Mouse (Mus musculus) embryo, embryonic 10.5 days (tissue): ENCODE measurements around the gene Dtx2.

Experiments
- DNase-seq: peaks from one replicate; pipeline ENCODE4 v3.0.0-alpha.2; 2015; ENCODE audit warnings: low spot score

The Dtx2 gene

DNA sequence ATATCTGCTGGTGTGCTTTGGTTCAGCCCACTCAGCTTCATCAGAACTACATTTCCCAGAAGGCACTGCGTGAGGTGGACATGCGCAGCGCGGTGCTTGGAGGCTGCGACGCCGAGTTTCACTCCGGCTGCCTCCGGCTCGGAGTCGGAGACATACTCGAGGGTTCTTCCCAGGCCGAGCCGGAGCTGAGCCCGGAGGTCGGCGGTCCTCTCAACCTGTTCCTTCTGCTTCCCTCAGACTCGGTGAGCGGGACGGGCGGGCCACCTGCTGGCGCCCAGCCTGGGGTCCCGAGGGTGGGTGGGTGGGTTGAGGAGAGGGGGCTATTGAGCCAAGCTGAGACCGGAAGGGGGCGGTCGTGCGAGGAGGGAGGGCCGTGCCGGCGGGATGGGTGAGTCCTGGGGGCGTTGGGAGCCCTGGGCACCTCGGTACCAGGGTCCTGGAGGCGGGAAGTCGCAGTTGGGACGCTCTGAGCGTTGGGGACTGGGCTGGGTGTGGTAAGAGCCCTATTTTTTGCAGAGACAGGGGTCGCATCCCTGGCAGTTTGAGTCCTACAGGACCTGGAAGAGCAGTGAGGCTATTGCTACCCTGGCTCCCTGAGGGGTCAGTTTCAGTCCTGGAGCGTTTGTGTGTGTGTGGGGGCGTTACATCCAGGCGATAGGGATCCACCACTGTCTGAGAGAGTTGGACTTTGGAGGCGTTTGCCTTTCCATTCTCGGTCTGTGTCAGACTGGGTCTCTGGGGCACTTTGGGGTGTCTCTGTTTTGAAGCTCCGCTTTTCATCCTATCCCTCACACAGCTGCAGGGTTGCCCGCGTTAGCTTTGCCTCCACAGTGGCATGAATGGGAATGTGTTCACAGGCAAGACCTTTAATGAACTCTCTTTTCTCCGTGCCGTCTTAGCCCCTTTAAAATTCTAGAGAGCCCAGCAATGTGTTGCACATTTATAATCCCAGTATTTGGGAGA lies at the start of gene Dtx2:
Gene Dtx2 (plus strand): TSS at position 76 of the 963 bp plus-strand sequence.
- DNase-seq = peak; percentile 95

- DNase-seq = no peak
Observed at GRCm38 (mm10) chr5:135945916-135946408, 48.6 kb upstream of the Dtx2 start.

- DNase-seq = no peak
Observed at GRCm38 (mm10) chr5:135946621-135947020, 48.0 kb upstream of the Dtx2 start.

- no peak for DNase-seq
Observed at GRCm38 (mm10) chr5:135950710-135951412, 43.7 kb upstream of the Dtx2 start.

- DNase-seq = no peak
Observed at GRCm38 (mm10) chr5:135951660-135952059, 42.9 kb upstream of the Dtx2 start.

- DNase-seq = no peak
Observed at GRCm38 (mm10) chr5:135952830-135953229, 41.8 kb upstream of the Dtx2 start.

DNA sequence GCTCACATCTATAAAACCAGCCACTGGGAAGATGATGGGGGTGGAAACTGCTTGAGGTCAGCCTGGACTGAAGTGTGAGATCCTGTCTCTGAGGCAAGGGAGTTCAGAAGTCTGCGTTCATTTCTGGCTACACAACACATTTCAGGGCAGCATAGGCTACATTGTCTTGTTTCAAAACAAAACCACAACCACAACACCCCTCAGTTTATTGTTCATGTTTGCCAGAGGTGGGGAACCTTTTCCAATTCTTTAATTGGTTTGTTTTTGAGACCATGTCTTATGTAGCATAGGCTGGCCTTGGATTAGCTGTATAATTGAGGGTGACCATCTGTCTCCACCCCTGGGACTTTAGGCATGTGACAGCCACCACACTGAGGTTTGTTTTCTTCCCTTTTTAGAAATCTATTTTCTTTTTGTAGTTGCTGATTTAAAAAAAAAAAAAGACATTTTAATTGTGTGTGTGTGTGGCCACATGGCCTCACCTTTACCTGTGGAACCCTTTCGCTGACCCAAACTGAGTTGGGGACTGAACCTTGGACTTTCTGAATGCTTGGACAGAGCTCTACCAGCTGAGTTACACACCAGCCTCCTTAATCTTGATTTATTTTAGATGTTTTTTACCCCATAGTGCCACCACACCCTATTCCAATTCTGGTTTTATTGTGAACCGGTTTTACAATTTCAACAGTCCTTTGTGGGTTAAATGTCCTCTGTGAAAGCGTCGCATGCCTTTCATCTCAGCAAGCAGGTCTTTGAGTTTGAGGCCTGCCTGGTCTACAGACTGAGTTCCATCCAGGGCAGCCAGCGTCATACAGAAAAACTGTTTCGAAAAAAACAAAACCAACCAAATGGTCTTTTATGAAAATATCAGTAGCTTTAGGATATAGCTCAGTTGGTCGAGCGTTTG lies 38.0 kb upstream of the Dtx2 start:
- DNase-seq = peak; percentile 22

DNA sequence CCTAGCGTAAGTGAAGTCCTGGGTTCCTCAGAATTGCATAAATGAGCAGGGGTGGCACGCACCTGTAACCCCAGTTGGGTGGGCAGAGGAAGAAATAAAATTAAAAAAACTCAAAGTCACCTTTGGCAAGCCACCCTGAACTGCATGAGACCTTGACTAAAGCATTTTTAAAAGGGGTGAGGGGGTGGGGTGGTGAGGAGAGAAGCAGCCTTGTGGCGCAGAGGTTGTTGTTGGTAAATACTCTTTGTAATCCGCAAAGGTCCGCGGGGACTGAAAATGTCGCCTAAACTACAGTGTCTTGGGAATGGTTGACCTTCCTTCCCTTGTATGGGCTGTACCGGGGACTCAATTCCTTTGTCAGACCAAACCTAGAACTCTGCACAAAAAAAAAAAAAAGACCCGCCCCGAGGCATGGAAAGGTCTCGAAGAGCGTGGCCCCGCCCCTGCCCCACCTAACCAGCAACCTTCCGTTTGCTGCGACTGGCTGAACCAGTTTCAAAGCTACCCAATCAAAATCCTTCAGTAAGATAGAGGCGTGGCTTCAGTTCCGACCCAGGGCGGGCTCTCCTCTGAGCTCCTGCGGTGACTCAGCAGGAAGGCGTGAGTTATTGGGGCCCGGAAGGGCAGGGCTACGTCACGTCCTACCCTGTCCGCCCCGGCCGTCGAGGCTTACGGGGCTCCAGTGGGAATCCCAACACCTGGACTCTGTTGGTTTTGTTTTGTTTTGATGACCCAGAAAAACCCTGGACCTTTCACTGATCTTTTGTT lies 37.2 kb upstream of the Dtx2 start:
- peak; percentile 99 for DNase-seq

DNA sequence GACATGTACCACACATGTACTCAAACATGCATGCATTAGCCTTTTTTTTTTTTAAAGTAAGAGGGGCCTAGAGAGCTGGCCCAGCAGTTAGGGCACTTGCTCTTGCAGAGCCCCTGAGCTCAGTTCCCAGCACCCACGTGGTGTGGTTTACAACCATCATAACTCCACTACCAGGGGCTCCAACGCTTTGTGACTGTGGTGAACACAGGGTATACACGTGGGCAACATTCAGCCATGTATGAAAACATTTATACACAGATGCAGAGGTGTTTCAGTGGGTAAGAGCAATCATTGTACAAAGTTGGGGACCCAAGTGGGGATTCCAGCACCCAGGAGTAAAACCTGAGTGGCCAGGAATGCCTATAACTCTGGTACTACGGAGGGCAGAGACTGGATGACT lies 36.2 kb upstream of the Dtx2 start:
- DNase-seq = no peak

DNA sequence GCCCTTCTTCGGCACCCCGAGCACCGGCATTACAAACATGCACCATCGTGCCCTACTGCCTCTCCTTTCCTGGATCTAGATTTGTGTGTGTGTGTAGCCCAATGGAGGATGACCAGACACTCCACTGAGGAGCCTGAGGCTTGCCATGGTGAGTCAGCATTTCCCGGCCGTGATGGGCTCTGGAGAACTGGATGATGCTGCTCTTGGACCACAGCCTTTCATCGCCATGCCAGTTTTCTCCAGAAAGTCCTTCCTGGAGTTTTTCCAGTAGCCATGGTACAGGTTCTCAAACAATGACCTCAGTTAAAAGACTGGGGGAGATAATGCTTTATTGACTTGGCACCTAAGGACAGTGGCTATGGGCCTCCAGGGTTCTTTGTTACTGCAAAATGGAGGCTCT lies 34.7 kb upstream of the Dtx2 start:
- no peak for DNase-seq

DNA sequence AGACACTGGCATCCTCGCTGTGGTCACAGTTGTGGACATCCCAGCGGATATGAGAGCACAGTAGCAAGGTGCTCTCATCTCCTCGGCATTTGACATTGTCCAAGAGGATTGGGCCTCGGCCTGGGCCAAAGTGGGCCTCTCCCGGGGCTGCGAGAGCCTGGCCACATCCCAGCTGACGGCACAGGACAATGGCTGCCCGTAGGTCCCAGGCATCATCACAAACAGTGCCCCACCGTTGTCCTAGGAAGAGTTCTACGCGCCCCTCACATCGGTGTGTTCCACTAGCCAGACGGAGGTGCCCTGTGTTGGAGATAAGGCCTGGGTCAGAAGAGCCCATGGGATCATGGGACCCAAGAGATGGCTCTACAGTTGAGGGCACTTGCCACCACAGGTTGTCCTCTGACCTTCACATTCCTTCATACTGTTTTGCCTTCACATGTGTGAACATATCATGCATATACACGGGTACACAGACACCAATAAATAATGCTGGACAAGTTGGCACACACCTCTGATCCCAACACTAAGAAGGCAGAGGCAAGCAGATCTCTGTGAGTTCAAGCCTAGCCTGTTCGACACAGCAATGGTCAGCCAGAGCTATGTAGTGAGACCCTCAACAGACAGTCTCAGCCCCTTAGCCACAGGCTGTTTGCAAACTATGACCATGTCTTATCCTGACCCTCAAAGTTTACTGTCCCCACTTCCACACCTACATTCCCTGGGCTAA lies 33.5 kb upstream of the Dtx2 start:
- DNase-seq = no peak

- no peak for DNase-seq
Observed at GRCm38 (mm10) chr5:135962125-135962491, 32.5 kb upstream of the Dtx2 start.

GRCm38 (mm10) chr5:135962492-135963279 lies 31.9 kb upstream of the Dtx2 start:
- peak; percentile 99 for DNase-seq

- peak; percentile 41 for DNase-seq
Observed at GRCm38 (mm10) chr5:135963280-135963627, 31.3 kb upstream of the Dtx2 start.

DNA sequence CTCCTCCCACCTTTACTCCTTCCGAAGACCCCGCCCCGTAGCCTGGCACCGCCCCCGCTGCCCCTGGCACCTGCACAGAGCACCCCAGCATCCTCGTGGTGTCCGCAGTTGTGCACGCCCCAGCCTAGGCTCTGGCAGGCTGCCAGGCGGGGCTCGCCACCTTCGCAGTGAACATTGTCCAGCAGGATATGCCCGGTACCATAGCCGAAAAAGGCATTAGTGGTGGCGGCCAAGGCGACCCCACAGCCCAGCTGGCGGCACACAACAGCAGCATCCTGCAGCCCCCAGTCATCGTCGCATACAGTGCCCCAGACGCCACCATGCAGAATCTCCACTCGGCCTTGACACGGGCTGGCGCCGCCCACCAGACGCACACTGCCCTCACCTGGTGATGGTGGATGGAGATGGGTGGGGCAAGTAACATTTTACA lies 29.1 kb upstream of the Dtx2 start:
- DNase-seq = no peak

DNA sequence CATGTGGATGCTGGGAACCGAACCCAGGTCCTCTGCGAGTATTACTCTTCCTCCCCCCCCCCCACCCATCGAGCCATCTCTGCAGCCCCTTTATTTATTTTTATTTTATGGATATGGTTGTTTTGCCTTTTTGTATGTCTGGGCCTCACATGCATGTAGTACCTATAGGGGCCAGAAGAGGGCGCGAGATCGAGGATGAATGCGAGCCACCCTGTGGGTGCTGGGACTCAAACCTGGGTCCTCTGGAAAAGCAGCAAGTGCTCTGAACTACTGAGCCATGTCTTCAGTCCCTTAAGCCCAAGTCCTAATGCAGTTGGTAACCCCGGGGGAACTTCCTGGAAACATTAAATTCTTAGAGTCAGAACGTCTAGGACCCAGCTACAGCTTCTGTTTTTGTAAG lies 27.7 kb upstream of the Dtx2 start:
- no peak for DNase-seq

GRCm38 (mm10) chr5:135968781-135969180 lies 25.8 kb upstream of the Dtx2 start:
- peak; percentile 73 for DNase-seq

DNA sequence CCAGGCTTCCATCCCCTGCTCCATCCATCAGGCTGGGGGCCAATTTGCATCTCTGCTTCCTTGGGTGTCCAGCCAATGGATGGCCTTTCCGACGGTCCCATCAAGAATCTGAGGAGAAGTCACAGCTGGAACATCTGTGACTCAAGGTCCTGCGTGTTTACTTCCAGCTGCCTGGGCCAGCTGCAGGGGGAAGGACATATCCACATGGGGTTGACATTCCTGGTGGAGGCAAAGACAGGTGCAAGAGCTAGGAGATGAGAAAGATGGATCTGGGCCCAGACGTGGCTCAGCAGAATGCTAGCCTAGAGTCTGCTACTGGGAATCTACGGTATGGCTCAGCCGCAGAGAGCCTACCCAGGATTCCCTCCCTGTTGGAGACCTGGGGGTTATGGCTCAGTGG lies 24.4 kb upstream of the Dtx2 start:
- DNase-seq = no peak

DNA sequence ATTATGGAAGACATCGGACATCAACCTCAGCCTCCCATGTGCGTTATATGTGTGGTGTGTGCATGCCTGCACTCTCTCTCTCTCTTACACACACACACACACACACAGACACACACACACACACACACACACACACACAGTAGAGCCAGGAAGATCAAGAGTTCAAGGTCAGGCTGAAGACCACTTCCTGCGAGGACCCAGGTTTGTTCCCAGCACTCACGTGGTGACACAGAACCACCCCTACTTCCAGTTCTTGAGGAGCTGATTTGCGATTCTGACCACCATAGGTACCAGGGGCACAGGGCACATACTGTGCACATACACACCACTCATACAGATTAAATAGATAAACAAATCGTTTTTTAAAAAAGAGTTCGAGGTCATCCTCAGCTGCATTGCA lies 22.7 kb upstream of the Dtx2 start:
- no peak for DNase-seq

DNA sequence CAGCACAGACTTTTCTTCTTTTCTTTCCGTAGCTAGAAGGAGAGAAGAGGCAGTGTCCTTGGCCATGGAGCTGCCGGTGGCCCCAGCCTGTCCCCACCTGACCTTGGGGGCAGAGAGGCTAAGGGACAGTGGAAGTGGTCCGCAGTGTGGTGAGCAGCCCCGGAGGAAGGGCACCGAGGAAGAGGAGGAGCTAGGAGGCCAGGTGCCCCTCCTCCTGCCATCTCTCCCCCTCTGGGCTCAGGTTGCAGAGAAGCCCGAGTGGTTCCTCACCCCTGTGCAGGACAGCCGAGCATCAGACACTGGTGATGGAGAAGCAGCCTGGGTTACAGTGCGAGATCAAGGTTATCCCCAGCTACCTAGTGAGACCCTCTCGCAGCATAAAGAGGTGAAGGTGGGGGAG lies 20.2 kb upstream of the Dtx2 start, which contains the start of gene Ssc4d:
Gene Ssc4d (minus strand): TSS at position 167 of the 400 bp plus-strand sequence.
- no peak for DNase-seq
